Mouse (Mus musculus) E14TG2a.4 (cell line): ENCODE data around the gene Trp53i11.

Experiments
- CTCF ChIP-seq: conservative IDR thresholded peaks from 2 replicates; pipeline ENCODE4 v1.5.1; 2014; ENCODE audit warnings: low read length
- NANOG ChIP-seq: IDR thresholded peaks from 2 replicates; pipeline ENCODE4 v1.6.1; 2014; ENCODE audit warnings: borderline replicate concordance, low read length, mixed read lengths

GRCm38 (mm10) chr2:93250611-93251010 lies 63.3 kb downstream of the Trp53i11 start:
- TF ChIP-seq CTCF (no peak), NANOG (no peak)
